Mouse (Mus musculus): ENCODE results near the gene Tpr. TPM values are rescaled to one million over a fixed set of nuclear protein-coding genes. Genes with fewer than 3 reads are reported as not detected.

Gene Tpr
- polyA plus RNA-seq (2014; fragmentation: Illumina TruSeq; extraction: RNeasy Lipid Tissue Mini Kit (QIAGEN cat#74804); ENCODE audit: insufficient read depth, low read depth, low replicate concordance) = 72.0 TPM

DNA sequence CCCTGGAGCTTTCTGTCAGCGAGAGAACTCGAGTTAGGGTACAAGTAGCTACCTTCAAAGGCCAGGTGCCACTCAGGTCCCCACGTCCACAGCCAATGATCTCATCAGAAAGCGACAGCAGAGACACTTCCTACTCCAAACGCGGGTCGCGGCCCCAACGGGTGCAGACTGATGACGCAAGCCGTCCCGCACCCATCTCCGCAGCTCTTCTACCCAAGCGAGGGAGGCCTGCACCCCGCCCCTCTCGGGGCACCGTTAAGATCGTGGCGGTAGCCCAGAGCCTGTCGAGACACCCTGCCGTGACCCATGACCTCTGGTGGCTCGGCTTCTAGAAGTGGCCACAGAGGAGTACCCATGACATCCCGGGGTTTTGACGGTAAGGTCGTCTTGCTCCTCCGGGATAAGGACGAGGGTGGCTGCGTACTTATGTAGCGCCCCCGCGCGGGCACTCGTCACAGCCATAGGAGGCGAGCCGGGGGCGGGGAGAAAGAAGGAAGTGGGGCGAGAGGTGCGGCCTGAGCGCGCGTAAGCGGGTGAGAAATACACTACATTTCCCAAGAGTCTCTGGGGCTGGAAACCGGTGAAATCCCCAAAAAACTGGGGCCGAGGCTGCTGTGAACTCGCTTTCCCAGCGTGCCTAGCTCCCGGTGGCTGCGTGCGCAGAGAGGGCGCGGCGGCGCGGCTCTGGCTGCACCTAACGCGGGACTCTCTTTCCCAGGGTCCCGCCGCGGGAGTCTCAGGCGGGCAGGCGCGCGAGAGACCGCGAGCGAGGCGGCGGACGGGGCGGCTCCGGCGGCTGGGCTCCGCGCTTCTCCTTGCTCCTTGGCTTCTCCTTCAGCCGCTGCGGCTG, at the start of gene Tpr, which contains the start of gene Odr4:
Tpr (plus strand) TSS at position 201 of the 850 bp plus-strand sequence.
Odr4 (minus strand) TSS at position 443 of the 850 bp plus-strand sequence.

DNA sequence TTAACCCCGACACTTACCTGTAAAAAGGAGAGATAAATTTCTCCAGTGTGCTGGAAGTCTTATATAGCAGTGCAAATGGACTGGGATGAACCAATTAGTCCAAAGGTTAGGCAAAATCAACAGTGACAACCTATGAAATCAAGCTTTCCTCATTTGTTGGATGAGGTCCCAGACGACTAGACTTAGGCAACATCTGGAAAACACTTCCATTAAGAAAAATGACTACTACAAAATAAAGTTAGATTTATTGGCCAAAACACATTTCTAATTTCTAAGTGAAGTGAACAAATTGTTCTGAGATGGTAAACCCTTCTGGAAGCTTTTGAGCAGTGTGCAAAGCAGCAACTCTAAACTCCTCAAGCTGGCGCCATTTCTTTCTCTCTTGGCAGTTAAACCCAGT, 73.5 kb downstream of the Tpr start, which contains the start of gene Prg4:
Prg4 (minus strand) TSS at position 34 of the 400 bp plus-strand sequence.

Other genes starting within 250 kb of the Tpr start
- not detected for gene Pdc, start 73.4 kb upstream of the Tpr start, polyA plus RNA-seq (2014; fragmentation: Illumina TruSeq; extraction: RNeasy Lipid Tissue Mini Kit (QIAGEN cat#74804); ENCODE audit: insufficient read depth, low read depth, low replicate concordance)
- gene Odr4, start 242 bp downstream of the Tpr start, polyA plus RNA-seq (2014; fragmentation: Illumina TruSeq; extraction: RNeasy Lipid Tissue Mini Kit (QIAGEN cat#74804); ENCODE audit: insufficient read depth, low read depth, low replicate concordance) = 19.0 TPM
- gene Prg4, start 73.3 kb downstream of the Tpr start, polyA plus RNA-seq (2014; fragmentation: Illumina TruSeq; extraction: RNeasy Lipid Tissue Mini Kit (QIAGEN cat#74804); ENCODE audit: insufficient read depth, low read depth, low replicate concordance) = 3.5 TPM